34 mouse cellular contexts compared by ENCODE assay signal in genomic region chr4:93063531-93063930, GRCm38 (mm10).
"Had no signal": no experiment of that assay in that cellular context is flagged by ENCODE, and none has a peak within 500 bp of the region (broad histone marks: within the 10 kb centered on the region; RNA-seq: fewer than 3 reads in every experiment).

No protein-coding gene starts in this region.

- DNase-seq: heart, postnatal 10 days; heart, postnatal 14 days; heart, postnatal 36 days; heart, postnatal 4 days; kidney, adult 11 months; kidney, adult 18-20 months; kidney, adult 2 months; kidney, adult 9 months; kidney, postnatal 10 days; kidney, postnatal 14 days; kidney, postnatal 25 days; kidney, postnatal 36 days; kidney, postnatal 4 days; layer of hippocampus, adult 9-11 months; layer of hippocampus, postnatal 36 days had no signal

- H3K36me3 ChIP-seq: heart, embryonic 12.5 days; heart, embryonic 13.5 days; heart, embryonic 15.5 days; hindbrain, embryonic 10.5 days; hindbrain, embryonic 12.5 days; hindbrain, embryonic 13.5 days; hindbrain, embryonic 15.5 days; intestine, embryonic 15.5 days; kidney, embryonic 15.5 days had no signal

- H3K9me3 ChIP-seq: heart, embryonic 12.5 days; heart, embryonic 13.5 days; heart, embryonic 15.5 days; hindbrain, embryonic 10.5 days; hindbrain, embryonic 12.5 days; hindbrain, embryonic 13.5 days; hindbrain, embryonic 15.5 days; intestine, embryonic 15.5 days; kidney, embryonic 15.5 days had no signal

- ATAC-seq: hindbrain, embryonic 16.5 days; hindbrain, postnatal 0 days; inflammation-experienced regulatory T-cells, adult 6 months; intestine, embryonic 15.5 days; intestine, embryonic 16.5 days; intestine, postnatal 0 days had no signal

- H3K4me2 ChIP-seq: heart, embryonic 11.5 days; heart, embryonic 12.5 days; heart, embryonic 13.5 days; heart, embryonic 15.5 days; hindbrain, embryonic 12.5 days; hindbrain, embryonic 13.5 days; hindbrain, embryonic 14.5 days; hindbrain, embryonic 15.5 days; intestine, embryonic 15.5 days; kidney, embryonic 15.5 days had no signal

- H3K27me3 ChIP-seq: heart, embryonic 12.5 days; heart, embryonic 13.5 days; heart, embryonic 15.5 days; hindbrain, embryonic 12.5 days; hindbrain, embryonic 13.5 days; hindbrain, embryonic 15.5 days; intestine, embryonic 15.5 days; kidney, embryonic 15.5 days had no signal

- H3K27ac ChIP-seq: heart, embryonic 13.5 days; heart, embryonic 15.5 days; hindbrain, embryonic 10.5 days; hindbrain, embryonic 12.5 days; hindbrain, embryonic 13.5 days; hindbrain, embryonic 14.5 days; hindbrain, embryonic 15.5 days; hindbrain, postnatal 0 days; intestine, embryonic 15.5 days; kidney, embryonic 15.5 days; kidney, postnatal 0 days; layer of hippocampus, adult 2 months; left cerebral cortex, adult 2 months had no signal

- H3K4me3 ChIP-seq: heart, embryonic 12.5 days; heart, embryonic 13.5 days; heart, embryonic 15.5 days; hindbrain, embryonic 10.5 days; hindbrain, embryonic 12.5 days; hindbrain, embryonic 13.5 days; hindbrain, embryonic 15.5 days; intestine, embryonic 15.5 days; kidney, embryonic 15.5 days; layer of hippocampus, adult 2 months; left cerebral cortex, adult 2 months had no signal

- H3K4me1 ChIP-seq: heart, embryonic 12.5 days; heart, embryonic 13.5 days; heart, embryonic 15.5 days; hindbrain, embryonic 10.5 days; hindbrain, embryonic 12.5 days; hindbrain, embryonic 13.5 days; hindbrain, embryonic 15.5 days; intestine, embryonic 15.5 days; kidney, embryonic 15.5 days had no signal

- H3K9ac ChIP-seq: heart, embryonic 12.5 days; heart, embryonic 13.5 days; heart, embryonic 15.5 days; hindbrain, embryonic 12.5 days; hindbrain, embryonic 13.5 days; hindbrain, embryonic 14.5 days; hindbrain, embryonic 15.5 days; intestine, embryonic 15.5 days; kidney, embryonic 15.5 days had no signal
